Mouse (Mus musculus) cerebellum, adult 8-10 months (tissue): ENCODE measurements around the gene Krtap22-2.
"Not testable (repeated sequence)": the region's sequence is repeated elsewhere in the genome, so short reads cannot be mapped to it uniquely, and the experiment has no call there.

Experiments
- DNase-seq: peaks from one replicate; pipeline ENCODE4 v3.0.0; 2022

The Krtap22-2 gene

GRCm38 (mm10) chr16:89010659-89011058, at the start of gene Krtap22-2:
Gene Krtap22-2, minus strand, starts transcription at chr16:89010759.
- DNase-seq = no peak

GRCm38 (mm10) chr16:89047783-89048182, 37.2 kb upstream of the Krtap22-2 start, which contains the start of gene Krtap6-5:
Gene Krtap6-5, minus strand, starts transcription at chr16:89047883.
- no peak for DNase-seq

- not testable (repeated sequence) for DNase-seq
Observed at GRCm38 (mm10) chr16:89041372-89041771, 30.8 kb upstream of the Krtap22-2 start, which contains the start of gene Gm10228. Gene Gm10228, minus strand, starts transcription at chr16:89041472.

GRCm38 (mm10) chr16:89031399-89031798, 20.8 kb upstream of the Krtap22-2 start, which contains the start of gene Krtap6-1:
Gene Krtap6-1, plus strand, starts transcription at chr16:89031699.
- not testable (repeated sequence) for DNase-seq

GRCm38 (mm10) chr16:89014984-89015383, 4.4 kb upstream of the Krtap22-2 start, which contains the start of gene Gm10229:
Gene Gm10229, plus strand, starts transcription at chr16:89015284.
- not testable (repeated sequence) for DNase-seq

- DNase-seq = no peak
Observed at GRCm38 (mm10) chr16:89013973-89014372, 3.4 kb upstream of the Krtap22-2 start.

- no peak for DNase-seq
Observed at GRCm38 (mm10) chr16:88962773-88963172, 47.8 kb downstream of the Krtap22-2 start, which contains the start of gene Krtap16-3. Gene Krtap16-3, minus strand, starts transcription at chr16:88962873.
